Mouse (Mus musculus) lung, adult 18-20 months (tissue): ENCODE measurements around the gene Armt1.
A peak's percentile ranks its signal among the peaks of the same experiment; 100 is the strongest.

Experiments used
- DNase-seq, 2 experiments: peaks; one replicate each; pipeline ENCODE4 v3.0.0; 2022; ENCODE audit warnings: mixed read lengths in 2 of 2

Gene Armt1

DNA sequence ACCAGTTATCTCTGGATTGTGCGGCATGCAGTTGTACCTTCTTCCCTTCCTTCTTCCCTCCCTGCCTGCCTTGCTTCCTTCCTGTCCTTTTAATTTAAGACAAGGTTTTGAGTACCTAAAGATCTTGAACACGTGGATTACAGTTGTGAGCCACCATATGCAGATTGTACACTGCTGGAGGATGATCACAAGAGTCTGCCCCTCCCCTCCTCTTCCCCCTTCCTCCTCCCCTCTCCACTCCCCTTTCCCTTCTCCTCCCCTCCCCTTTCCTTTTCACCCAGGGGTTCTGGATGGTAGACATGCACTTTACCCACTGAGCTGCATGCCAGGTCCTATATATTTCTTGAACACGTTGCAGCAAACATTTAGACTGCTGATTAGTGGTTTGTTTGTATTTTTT is 3.1 kb downstream of the Armt1 start:
- DNase-seq, result no peak

GRCm38 (mm10) chr10:4456409-4456808 is 24.1 kb downstream of the Armt1 start:
- no peak for DNase-seq

DNA sequence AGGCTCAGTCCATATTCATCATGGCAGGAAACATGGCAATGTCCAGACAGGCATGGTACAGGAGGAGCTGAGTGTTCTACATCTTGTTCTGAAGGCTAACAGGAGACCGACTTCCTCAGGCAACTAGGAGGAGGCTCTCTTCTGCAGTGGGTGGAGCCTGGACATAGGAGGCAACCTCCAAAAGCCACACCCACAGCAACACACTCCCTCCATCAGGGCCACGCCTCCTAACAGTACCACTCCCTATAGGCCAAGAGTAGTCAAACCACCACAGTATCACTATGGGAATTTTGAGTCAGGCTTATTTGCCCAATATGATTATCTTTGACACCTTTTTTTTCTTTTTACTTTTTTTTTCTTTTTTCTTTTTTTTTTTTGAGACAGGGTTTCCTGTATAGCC is 27.9 kb downstream of the Armt1 start:
- DNase-seq, result no peak

GRCm38 (mm10) chr10:4465799-4466198 is 33.5 kb downstream of the Armt1 start:
- no peak for DNase-seq

DNA sequence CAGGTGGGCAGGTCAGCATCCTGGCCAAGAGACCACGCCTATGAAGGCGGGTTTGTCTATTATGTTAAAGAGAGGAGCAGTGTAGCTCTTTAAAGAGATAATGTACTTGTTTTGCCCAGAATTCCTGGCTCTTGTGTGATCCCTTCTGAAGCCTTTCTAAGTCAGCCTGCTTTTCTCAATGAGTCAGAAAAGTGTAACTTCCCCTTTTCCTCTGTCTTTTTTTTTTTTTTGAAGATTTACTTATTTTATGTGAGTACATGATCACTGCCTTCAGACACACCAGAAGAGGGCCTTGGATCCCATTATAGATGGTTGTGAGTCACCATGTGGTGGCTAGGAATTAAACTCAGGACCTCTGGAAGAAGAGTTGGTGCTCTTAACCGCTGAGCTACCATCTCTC is 37.1 kb downstream of the Armt1 start:
- no peak for DNase-seq

DNA sequence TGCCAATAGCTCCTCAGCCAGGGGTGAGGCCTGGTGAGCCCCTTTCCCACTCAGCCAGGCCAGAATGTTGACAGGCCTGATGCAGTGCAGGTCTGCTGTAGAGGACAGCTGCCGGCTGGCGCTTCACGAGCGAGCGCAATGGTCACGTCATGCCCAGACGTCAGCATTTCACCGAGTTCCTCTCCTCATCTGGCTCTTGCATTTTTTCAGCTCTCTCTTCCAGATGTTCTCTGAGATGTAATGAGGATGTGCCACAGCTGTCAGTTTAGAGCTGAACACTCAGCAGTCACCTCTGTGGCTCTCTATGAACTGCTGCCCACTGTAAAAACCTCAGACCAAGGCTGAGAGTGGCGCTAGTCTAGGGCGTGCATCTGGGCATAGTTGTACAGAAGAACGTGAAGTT is 41.3 kb downstream of the Armt1 start:
- peak in 1 of 2 experiments; percentile 27 for DNase-seq

GRCm38 (mm10) chr10:4475431-4475830 is 43.2 kb downstream of the Armt1 start:
- no peak for DNase-seq

GRCm38 (mm10) chr10:4476604-4477003 is 44.3 kb downstream of the Armt1 start:
- no peak for DNase-seq

- DNase-seq, result no peak
Measured at GRCm38 (mm10) chr10:4480929-4481328, 48.7 kb downstream of the Armt1 start.

- DNase-seq, result peak in 1 of 2 experiments; percentile 11
Measured at GRCm38 (mm10) chr10:4481695-4482094, 49.4 kb downstream of the Armt1 start.

DNA sequence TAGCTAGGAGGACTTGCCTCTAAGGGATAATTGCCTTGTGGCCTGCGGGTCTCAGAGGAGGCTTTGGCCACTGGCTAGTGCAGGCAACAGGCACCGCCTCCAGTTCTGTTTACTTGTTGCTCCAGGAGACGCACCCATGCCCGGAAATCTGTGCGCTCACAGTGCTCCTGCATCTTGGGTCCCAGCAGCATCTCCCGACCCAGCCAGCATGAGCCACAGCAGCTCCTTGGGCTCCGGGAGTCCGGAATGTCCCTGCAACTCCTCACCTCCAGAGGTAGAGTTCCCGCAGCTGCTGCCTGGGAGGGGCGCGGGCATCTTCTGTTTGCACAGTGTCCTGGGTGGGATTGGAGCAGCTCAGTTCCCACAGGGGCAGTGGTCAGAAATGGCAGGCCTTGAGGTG is 50.1 kb downstream of the Armt1 start, which contains the start of gene Ccdc170:
Ccdc170 (plus strand) TSS at position 148 of the 400 bp plus-strand sequence.
- peak; percentile 15 to 38 for DNase-seq

GRCm38 (mm10) chr10:4483848-4484247 is 51.6 kb downstream of the Armt1 start:
- DNase-seq, result no peak

DNA sequence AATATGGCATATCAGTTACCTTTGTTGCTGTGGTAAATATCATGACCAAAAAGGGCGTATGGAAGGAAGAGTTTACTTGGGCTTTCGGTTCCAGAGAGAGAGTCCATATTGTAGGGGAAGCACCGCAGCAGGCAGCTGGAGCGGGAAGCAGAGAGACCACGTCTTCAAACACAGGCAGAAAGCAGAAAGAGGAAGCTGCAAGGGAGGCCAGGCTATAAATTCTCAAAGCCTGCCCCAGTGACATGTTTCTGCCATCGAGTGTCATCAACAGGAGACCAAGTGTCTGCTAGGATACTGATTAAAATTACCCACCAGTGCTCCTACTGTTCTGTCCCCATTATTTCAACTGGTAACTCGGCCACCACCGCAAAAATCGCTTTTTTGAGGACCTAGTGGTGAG is 52.7 kb downstream of the Armt1 start:
- no peak for DNase-seq

GRCm38 (mm10) chr10:4489865-4490264 is 57.6 kb downstream of the Armt1 start:
- DNase-seq, result no peak

DNA sequence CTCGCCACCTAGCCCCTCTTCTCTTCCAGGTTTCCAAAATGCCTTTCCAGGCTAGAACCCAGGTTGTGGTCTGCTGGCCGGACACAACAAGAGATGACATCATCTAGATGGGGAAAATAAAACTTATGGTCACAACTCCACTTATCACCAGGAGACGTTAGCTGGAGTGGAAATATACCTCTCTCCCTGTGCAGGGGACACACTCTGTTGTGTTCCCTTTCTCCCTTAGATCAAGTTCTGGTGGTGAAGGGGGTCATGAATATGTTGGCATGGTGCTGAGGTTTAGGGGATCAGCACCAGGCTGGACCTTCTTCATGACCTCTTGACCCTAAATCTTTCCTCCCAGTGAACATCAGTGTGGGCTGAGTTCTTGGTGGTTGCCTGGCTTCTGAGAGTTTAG is 59.0 kb downstream of the Armt1 start:
- DNase-seq, result no peak

- DNase-seq, result no peak
Measured at GRCm38 (mm10) chr10:4492045-4492444, 59.8 kb downstream of the Armt1 start.

- no peak for DNase-seq
Measured at GRCm38 (mm10) chr10:4492909-4493308, 60.6 kb downstream of the Armt1 start.

DNA sequence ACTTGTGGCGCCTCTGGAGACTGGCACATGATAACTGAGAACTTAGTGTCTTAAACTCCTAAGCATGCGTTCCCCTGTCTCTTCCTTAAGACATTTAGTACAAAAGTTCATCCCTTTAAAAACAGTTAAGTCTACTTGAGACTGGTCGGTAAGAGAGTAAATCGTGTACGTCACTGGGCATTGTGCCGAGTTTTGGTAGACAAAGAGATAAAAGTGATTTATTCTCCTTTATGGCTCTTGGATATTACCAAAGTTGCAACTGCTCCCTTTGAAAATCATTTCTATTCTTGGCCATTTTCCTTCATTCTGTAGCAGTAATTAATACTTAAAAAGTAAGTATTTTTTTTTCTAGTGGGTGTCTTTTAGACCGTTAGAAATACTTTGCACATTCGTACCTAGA is 71.0 kb downstream of the Armt1 start:
- no peak for DNase-seq
